Comparison of ENCODE assay signal across 18 mouse cellular contexts in the genomic region with DNA sequence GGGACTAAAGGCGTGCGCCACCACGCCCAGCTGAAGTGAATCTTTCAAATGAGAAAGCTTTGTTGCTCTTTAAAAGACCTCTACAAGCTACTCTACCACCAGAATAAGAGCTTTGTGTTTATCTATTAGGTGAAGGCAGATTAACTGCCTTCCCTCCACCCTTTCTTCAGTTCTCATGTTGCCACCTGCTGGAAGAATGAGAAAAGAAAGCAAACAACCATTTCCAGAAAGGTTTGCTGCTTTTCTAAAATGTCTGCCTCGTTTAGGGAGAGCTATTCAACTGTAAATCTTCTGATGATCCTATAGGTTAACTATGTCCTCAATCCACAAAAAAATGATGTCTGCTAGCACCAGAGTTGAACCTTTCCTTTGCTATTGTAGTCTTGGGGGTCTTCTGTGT. TPM values are rescaled to one million over a fixed set of nuclear protein-coding genes. Genes with fewer than 3 reads are reported as not detected.
A peak's percentile ranks its signal among the peaks of the same experiment; 100 is the strongest.
DNase-seq lines count a peak whose midpoint lies in the region; ATAC-seq and TF ChIP-seq lines count a peak whose summit lies in the region.
"Had no signal": no experiment of that assay in that cellular context is flagged by ENCODE, and none has a peak within 500 bp of the region (broad histone marks: within the 10 kb centered on the region; RNA-seq: fewer than 3 reads in every experiment).

No protein-coding gene starts in this region.

- DNase-seq in heart, adult 11 months, result peak; percentile 46
- DNase-seq in heart, adult 8-10 months (ENCODE audit: low spot score), result no peak
- peak; percentile 46 for DNase-seq in liver, embryonic 11.5 days (ENCODE audit: low spot score)
- no peak for DNase-seq in liver
- DNase-seq in yolk sac, embryonic 10.5 days (ENCODE audit: low spot score), result no peak
- DNase-seq: adrenal gland, postnatal 25 days; cerebellum, adult 8-10 months; gastrocnemius, adult 2 months; heart, postnatal 36 days; kidney, postnatal 14 days; lung, postnatal 4 days had no signal

- 82% methylated on average over 4 of the region's 4 CpGs for WGBS in liver, embryonic 11.5 days
- WGBS in liver, embryonic 12.5 days (ENCODE audit: insufficient replicate concordance), result 71% methylated on average over 4 of the region's 4 CpGs

- H3K27ac ChIP-seq in liver, embryonic 11.5 days (ENCODE audit: low read depth, low read length), result no peak overlapping the region
- no peak overlapping the region for H3K27ac ChIP-seq in liver, embryonic 12.5 days
- H3K27ac ChIP-seq: gastrocnemius, adult 2 months; liver, embryonic 14.5 days; midbrain, embryonic 13.5 days; neural tube, embryonic 12.5 days had no signal

- H3K4me3 ChIP-seq in liver, embryonic 11.5 days (ENCODE audit: low read depth, low read length), result no peak overlapping the region
- no peak overlapping the region for H3K4me3 ChIP-seq in E14TG2a.4 (replicated peaks; ENCODE audit: low read length)
- H3K4me3 ChIP-seq in liver, embryonic 12.5 days, result no peak overlapping the region
- H3K4me3 ChIP-seq: gastrocnemius, adult 2 months; heart, embryonic 12.5 days; midbrain, embryonic 13.5 days; neural tube, embryonic 12.5 days had no signal

- no peaks in the 10 kb centered on the region for H3K9me3 ChIP-seq in liver, embryonic 11.5 days (ENCODE audit: control insufficient read depth, low read length)
- H3K9me3 ChIP-seq in E14TG2a.4 (ENCODE audit: low read length), result no peaks in the 10 kb centered on the region
- no peaks in the 10 kb centered on the region for H3K9me3 ChIP-seq in liver, embryonic 12.5 days (replicated peaks)
- H3K9me3 ChIP-seq: heart, embryonic 12.5 days; midbrain, embryonic 13.5 days; neural tube, embryonic 12.5 days had no signal

- no peaks in the 10 kb centered on the region for H3K27me3 ChIP-seq in liver, embryonic 11.5 days (replicated peaks; ENCODE audit: control insufficient read depth, insufficient read depth, low read length)
- H3K27me3 ChIP-seq in E14TG2a.4 (ENCODE audit: insufficient read depth, low read length), result no peaks in the 10 kb centered on the region
- no peaks in the 10 kb centered on the region for H3K27me3 ChIP-seq in liver, embryonic 12.5 days (replicated peaks)
- H3K27me3 ChIP-seq: heart, embryonic 12.5 days; midbrain, embryonic 13.5 days; neural tube, embryonic 12.5 days had no signal

- no peak overlapping the region for H3K4me2 ChIP-seq in liver, embryonic 11.5 days
- no peak overlapping the region for H3K4me2 ChIP-seq in liver, embryonic 12.5 days
- H3K4me2 ChIP-seq: heart, embryonic 12.5 days; midbrain, embryonic 13.5 days; neural tube, embryonic 12.5 days had no signal

- H3K9ac ChIP-seq in liver, embryonic 11.5 days (ENCODE audit: low read depth, low read length), result no peak overlapping the region
- H3K9ac ChIP-seq in liver, embryonic 12.5 days, result no peak overlapping the region
- H3K9ac ChIP-seq: heart, embryonic 12.5 days; liver, embryonic 14.5 days; midbrain, embryonic 13.5 days; neural tube, embryonic 12.5 days had no signal

- no peak for ATAC-seq in liver, embryonic 11.5 days (replicated peaks; ENCODE audit: low FRiP score)
- ATAC-seq in liver, embryonic 12.5 days, result 0 out of 2 replicates have a peak, but pooled peaks have one; percentile 7
- no peak for ATAC-seq in megakaryocyte, adult 5-6 weeks (ENCODE audit: poor library complexity, severe bottlenecking)
- ATAC-seq: midbrain, embryonic 13.5 days had no signal

- H3K36me3 ChIP-seq in liver, embryonic 11.5 days (ENCODE audit: control insufficient read depth, insufficient read depth, low read length), result peaks cover 53% of the 10 kb centered on the region
- peaks cover 100% of the 10 kb centered on the region for H3K36me3 ChIP-seq in E14TG2a.4 (ENCODE audit: insufficient read depth, low read length)
- H3K36me3 ChIP-seq in liver, embryonic 12.5 days, result peaks cover 78% of the 10 kb centered on the region

- H3K4me1 ChIP-seq in liver, embryonic 11.5 days (replicated peaks; ENCODE audit: control insufficient read depth, insufficient read depth, low read length), result no peaks in the 10 kb centered on the region
- H3K4me1 ChIP-seq in E14TG2a.4 (replicated peaks; ENCODE audit: low read depth, low read length), result peaks cover 72% of the 10 kb centered on the region
- H3K4me1 ChIP-seq in liver, embryonic 12.5 days, result no peaks in the 10 kb centered on the region
- H3K4me1 ChIP-seq: heart, embryonic 12.5 days; midbrain, embryonic 13.5 days; neural tube, embryonic 12.5 days had no signal

- TF ChIP-seq CTCF in E14TG2a.4 (conservative IDR thresholded peaks at IDR 0.05; ENCODE audit: low read length), result peak; percentile 24

RNA-seq across cellular contexts. Expression of a gene that starts 10.4 kb away (rescaled TPM):
- total RNA-seq in heart, adult 8-10 months (2022), result 100 to 1,000 TPM; 111 to 154 (median 130) TPM
- polyA plus RNA-seq in liver, embryonic 11.5 days (2014; fragmentation: Nextera tagmentation; extraction: Ambion mirVana), result 828 and 901 TPM in 2 replicates
- 648 and 660 TPM in 2 replicates for polyA plus RNA-seq in liver, embryonic 12.5 days (2016; fragmentation: Nextera tagmentation; extraction: Ambion mirVana)
- total RNA-seq in megakaryocyte, adult 5-6 weeks (2015), result 150 and 167 TPM in 2 replicates
- 156 and 194 TPM in 2 replicates for total RNA-seq in megakaryocyte, adult 5-6 weeks (2017)

RNA-seq across cellular contexts. Expression of a gene that starts 46.2 kb away (rescaled TPM):
- under 1 TPM; 0.38 to 0.81 (median 0.51) TPM for total RNA-seq in heart, adult 8-10 months (2022)
- 8.9 TPM in 2 replicates for polyA plus RNA-seq in liver, embryonic 11.5 days (2014; fragmentation: Nextera tagmentation; extraction: Ambion mirVana)
- polyA plus RNA-seq in liver, embryonic 12.5 days (2016; fragmentation: Nextera tagmentation; extraction: Ambion mirVana), result 4.7 and 4.8 TPM in 2 replicates
- total RNA-seq in megakaryocyte, adult 5-6 weeks (2015), result 0.27 and 0.36 TPM in 2 replicates
- not detected in 2 replicates for total RNA-seq in megakaryocyte, adult 5-6 weeks (2017)
- total RNA-seq: gastrocnemius, adult 2 months had no signal

Comparison
In these comparisons a context has a peak if more than half of its experiments do, and no peak if none do; other contexts are left out.
1. DNase-seq: peak in heart, adult 11 months (single experiment) and liver, embryonic 11.5 days (single experiment); none in heart, adult 8-10 months (single experiment), liver (single experiment) and yolk sac, embryonic 10.5 days (single experiment).